Mouse (Mus musculus): ENCODE data around the gene Rhobtb3. TPM values are rescaled to one million over a fixed set of nuclear protein-coding genes. Genes with fewer than 3 reads are reported as not detected.

The Rhobtb3 gene
- polyA plus RNA-seq, 1 experiment from 2014 or later: 52.4 TPM

DNA sequence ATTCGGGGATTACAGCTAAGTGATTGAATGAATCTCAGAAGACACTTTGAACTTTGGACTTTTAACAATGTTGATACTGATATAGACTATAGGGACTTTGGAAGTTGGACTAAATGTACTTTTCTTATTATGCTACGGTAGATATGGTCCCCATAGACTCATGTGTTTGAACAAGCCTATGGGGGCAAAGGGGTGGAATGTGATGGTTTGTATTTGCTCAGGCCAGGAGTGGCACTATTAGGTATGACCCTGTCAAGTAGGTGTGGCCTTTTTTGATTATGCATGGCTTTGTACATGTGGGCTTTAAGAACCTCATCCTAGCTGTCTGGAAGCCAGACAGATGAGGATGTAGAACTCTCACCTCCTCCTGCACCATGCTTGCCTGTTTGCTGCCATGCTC, 30.8 kb upstream of the Rhobtb3 start:
- no peak overlapping the region for H3K4me3 ChIP-seq (ENCODE audit: low read depth, low read length)
- whole genome bisulfite sequencing: 59% methylated on average over 2 of the region's 2 CpGs
- DNase-seq: no peak
- TF ChIP-seq CTCF (IDR thresholded peaks at IDR 0.05; ENCODE audit: low read depth): no peak
- H3K9ac ChIP-seq: no peak overlapping the region
- no peak for ATAC-seq (ENCODE audit: insufficient read depth)
- H3K27ac ChIP-seq (ENCODE audit: low read depth): no peak overlapping the region
- no peaks in the 10 kb centered on the region for H3K27me3 ChIP-seq (ENCODE audit: insufficient read depth, low read length)
- H3K9me3 ChIP-seq (ENCODE audit: low read depth, low read length): no peaks in the 10 kb centered on the region
- no peaks in the 10 kb centered on the region for H3K4me1 ChIP-seq (ENCODE audit: insufficient read depth)
- no peak overlapping the region for H3K4me2 ChIP-seq
- H3K36me3 ChIP-seq (ENCODE audit: insufficient read depth): no peaks in the 10 kb centered on the region

DNA sequence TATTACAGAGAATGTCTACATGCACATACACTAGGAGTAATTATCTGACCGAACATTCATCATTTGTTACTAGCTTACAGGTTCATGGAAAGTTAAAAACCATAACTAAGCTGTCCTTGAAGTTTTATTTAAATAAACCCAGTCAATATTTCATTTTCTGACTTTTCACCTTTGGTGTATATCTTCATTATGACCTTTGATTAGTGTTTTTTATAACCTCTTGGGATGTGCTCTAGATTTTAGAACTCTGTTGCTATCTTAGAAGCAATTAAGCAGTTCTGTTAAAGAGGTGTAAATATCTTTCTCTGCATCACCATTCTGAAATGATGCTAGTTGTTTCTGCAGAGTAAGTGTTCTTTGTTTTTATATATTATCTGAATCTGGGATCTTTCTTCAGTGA, 23.1 kb upstream of the Rhobtb3 start, which contains the start of gene Spata9:
TSS of gene Spata9 (plus strand) at position 301 of the 400 bp plus-strand sequence.
- WGBS: 78% methylated on average over 1 of the region's 1 CpGs
- Histone ChIP-seq H3K36me3 (ENCODE audit: insufficient read depth) (no peaks in the 10 kb centered on the region), H3K9ac (no peak within 1 kb of the TSS), H3K4me1 (ENCODE audit: insufficient read depth) (no peaks in the 10 kb centered on the region), H3K27ac (ENCODE audit: low read depth) (no peak within 1 kb of the TSS), H3K9me3 (ENCODE audit: low read depth, low read length) (no peaks in the 10 kb centered on the region), H3K4me2 (no peak within 1 kb of the TSS), H3K4me3 (ENCODE audit: low read depth, low read length) (no peak within 1 kb of the TSS), H3K27me3 (ENCODE audit: insufficient read depth, low read length) (no peaks in the 10 kb centered on the region)
- TF ChIP-seq CTCF (IDR thresholded peaks at IDR 0.05; ENCODE audit: low read depth): no peak
- no peak for ATAC-seq (ENCODE audit: insufficient read depth)
- DNase-seq: no peak

DNA sequence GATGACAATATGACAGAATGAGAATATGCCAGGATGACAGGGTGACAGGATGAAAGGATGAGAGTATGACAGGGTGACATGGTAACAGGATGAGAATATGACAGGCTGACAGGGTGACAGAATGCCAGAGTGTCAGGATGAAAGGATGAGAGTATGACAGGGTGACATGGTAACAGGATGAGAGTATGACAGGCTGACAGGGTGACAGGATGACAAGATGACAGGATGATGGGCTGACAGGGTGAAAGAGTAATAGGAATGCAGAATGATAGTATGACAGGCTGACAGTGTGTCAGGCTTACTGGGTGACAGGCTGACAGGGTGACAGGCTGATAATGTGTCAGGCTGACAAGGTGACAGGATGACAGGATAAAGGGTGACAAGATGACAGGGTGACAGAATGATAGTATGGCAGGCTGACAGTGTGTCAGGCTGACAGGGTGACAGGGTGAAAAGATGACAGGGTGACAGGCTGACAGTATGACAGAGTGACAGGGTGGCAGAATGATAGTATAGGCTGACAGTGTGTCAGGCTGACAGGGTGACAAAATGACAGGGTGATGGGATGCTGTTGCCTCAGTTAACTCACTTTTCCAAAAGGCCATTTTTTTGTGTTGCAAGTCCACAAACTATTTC, 11.8 kb upstream of the Rhobtb3 start:
- Histone ChIP-seq H3K4me2 (no peak overlapping the region), H3K4me1 (ENCODE audit: insufficient read depth) (no peaks in the 10 kb centered on the region), H3K27ac (ENCODE audit: low read depth) (no peak overlapping the region), H3K9me3 (ENCODE audit: low read depth, low read length) (no peaks in the 10 kb centered on the region), H3K9ac (no peak overlapping the region), H3K27me3 (ENCODE audit: insufficient read depth, low read length) (no peaks in the 10 kb centered on the region), H3K36me3 (ENCODE audit: insufficient read depth) (no peaks in the 10 kb centered on the region), H3K4me3 (ENCODE audit: low read depth, low read length) (no peak overlapping the region)
- DNase-seq (peak; percentile 33), ATAC-seq (ENCODE audit: insufficient read depth) (peak; percentile 90)
- no peak for TF ChIP-seq CTCF (IDR thresholded peaks at IDR 0.05; ENCODE audit: low read depth)

DNA sequence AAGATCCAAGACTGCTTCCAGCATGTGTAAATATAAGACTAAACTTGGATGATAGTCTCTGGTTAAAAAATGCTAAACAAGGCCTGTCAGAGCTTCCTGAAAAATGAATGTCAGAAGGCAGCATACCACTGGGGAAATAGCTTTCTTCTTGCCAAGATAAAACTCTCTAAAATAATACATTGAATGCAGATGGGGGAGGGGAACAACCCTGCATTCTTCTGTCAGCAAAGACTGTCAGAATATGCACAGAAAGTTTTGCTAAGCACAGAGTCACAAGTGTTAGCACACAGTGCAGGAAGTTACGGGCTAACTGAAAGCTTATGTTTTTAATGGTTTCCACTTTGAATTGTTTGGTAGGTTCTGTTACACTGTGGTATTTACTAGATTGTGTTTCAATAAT, 6.6 kb upstream of the Rhobtb3 start:
- H3K9ac ChIP-seq: no peak overlapping the region
- 19% methylated on average over 1 of the region's 1 CpGs for WGBS
- no peaks in the 10 kb centered on the region for H3K36me3 ChIP-seq (ENCODE audit: insufficient read depth)
- no peaks in the 10 kb centered on the region for H3K9me3 ChIP-seq (ENCODE audit: low read depth, low read length)
- no peaks in the 10 kb centered on the region for H3K4me1 ChIP-seq (ENCODE audit: insufficient read depth)
- H3K4me3 ChIP-seq (ENCODE audit: low read depth, low read length): no peak overlapping the region
- H3K27ac ChIP-seq (ENCODE audit: low read depth): no peak overlapping the region
- H3K4me2 ChIP-seq: no peak overlapping the region
- no peaks in the 10 kb centered on the region for H3K27me3 ChIP-seq (ENCODE audit: insufficient read depth, low read length)
- ATAC-seq (ENCODE audit: insufficient read depth): peak; percentile 66
- TF ChIP-seq CTCF (IDR thresholded peaks at IDR 0.05; ENCODE audit: low read depth): no peak
- DNase-seq: peak; percentile 77

DNA sequence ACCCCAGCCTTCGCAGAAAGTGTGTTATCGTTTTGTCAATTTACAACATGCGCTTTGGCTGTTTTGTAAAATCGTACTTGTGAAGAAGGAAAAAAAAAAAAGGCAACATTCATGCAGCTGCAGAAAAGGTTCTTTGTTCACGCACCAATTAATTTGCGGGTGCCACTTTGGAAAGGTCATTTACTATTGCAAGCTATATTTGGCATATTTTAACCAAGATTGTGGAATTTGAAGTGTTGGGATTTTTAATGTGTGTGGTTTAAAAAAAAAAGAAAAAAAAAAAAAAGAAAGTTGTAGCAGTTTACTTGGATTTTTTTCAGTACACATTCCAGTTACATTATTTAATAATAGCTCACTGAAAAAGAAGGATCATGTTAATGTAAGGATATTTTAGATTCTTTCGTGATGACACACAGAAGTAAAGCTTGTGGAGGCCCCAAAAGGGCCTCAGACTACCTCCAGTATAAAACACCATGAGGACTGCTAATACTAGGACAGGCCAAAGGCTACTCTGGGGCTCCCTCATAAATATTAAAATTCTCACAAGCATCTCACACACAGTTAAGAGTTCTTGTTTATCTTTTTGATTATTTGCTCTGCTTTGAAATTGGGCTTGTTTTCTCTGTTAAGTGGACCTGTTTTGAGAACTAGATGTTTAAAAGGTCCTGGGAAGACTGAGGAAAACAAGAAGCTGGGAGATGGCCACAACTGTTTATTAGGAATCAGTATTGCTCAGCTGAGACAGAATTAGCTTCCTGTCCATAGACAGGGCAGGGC, 507 bp upstream of the Rhobtb3 start:
- peaks cover 2% of the 10 kb centered on the region; the same call in 1 of the 2 replicates for H3K36me3 ChIP-seq (ENCODE audit: insufficient read depth)
- H3K9me3 ChIP-seq (ENCODE audit: low read depth, low read length): no peaks in the 10 kb centered on the region
- no peak for TF ChIP-seq CTCF (IDR thresholded peaks at IDR 0.05; ENCODE audit: low read depth)
- peaks cover 11% of the 10 kb centered on the region for H3K4me1 ChIP-seq (ENCODE audit: insufficient read depth)
- peak overlapping the region; percentile 99 for H3K27ac ChIP-seq (ENCODE audit: low read depth)
- WGBS: 1% methylated on average over 7 of the region's 7 CpGs
- no peaks in the 10 kb centered on the region for H3K27me3 ChIP-seq (ENCODE audit: insufficient read depth, low read length)
- H3K4me2 ChIP-seq: peak overlapping the region; percentile 82
- peak overlapping the region; percentile 83 for H3K4me3 ChIP-seq (ENCODE audit: low read depth, low read length)
- DNase-seq (peak; percentile 63), ATAC-seq (ENCODE audit: insufficient read depth) (0 out of 2 replicates have a peak, but pooled peaks have one; percentile 20)
- H3K9ac ChIP-seq: peak overlapping the region; percentile 97

DNA sequence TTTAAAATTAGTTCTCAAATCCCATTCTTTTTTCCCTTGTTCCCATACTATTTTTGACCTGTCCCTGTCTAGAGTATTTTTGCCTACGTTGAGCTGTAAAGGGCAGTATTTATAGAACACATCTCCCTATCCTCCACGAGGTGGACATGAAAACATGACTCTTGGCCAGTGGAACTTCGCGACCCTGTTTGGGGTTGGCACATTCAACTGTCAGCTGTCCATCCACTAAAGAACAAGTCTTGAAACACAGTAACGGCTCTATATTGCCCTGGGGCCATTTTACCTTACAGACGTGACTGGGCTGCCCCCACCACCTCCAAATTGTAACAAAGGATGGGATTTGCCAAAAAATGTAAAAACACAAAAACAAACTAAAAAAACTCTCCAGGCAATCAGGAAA, 994 bp downstream of the Rhobtb3 start:
- WGBS: under 1% methylated on average over 6 of the region's 6 CpGs
- DNase-seq (peak; percentile 67), ATAC-seq (ENCODE audit: insufficient read depth) (peak; percentile 23; the same call in 1 of the 2 replicates)
- Histone ChIP-seq H3K27me3 (ENCODE audit: insufficient read depth, low read length) (no peaks in the 10 kb centered on the region), H3K36me3 (ENCODE audit: insufficient read depth) (peaks cover 17% of the 10 kb centered on the region), H3K9me3 (ENCODE audit: low read depth, low read length) (no peaks in the 10 kb centered on the region), H3K9ac (peak overlapping the region; percentile 97), H3K27ac (ENCODE audit: low read depth) (peak overlapping the region; percentile 99), H3K4me1 (ENCODE audit: insufficient read depth) (peaks cover 11% of the 10 kb centered on the region), H3K4me3 (ENCODE audit: low read depth, low read length) (peak overlapping the region; percentile 83), H3K4me2 (peak overlapping the region; percentile 82)
- TF ChIP-seq CTCF (IDR thresholded peaks at IDR 0.05; ENCODE audit: low read depth): peak; percentile 34
